Mouse (Mus musculus): ENCODE data around the gene Tspan14. TPM values are rescaled to one million over a fixed set of nuclear protein-coding genes. Genes with fewer than 3 reads are reported as not detected.

The Tspan14 gene
- polyA plus RNA-seq, 1 experiment: 22.8 TPM

GRCm38 (mm10) chr14:40911529-40911928 is 55.1 kb downstream of the Tspan14 start:
- Histone ChIP-seq H3K4me1 (peaks cover 95% of the 10 kb centered on the region), H3K4me3 (replicated peaks) (no peak overlapping the region), H3K36me3 (replicated peaks; ENCODE audit: low read length) (peaks cover 94% of the 10 kb centered on the region), H3K9me3 (no peaks in the 10 kb centered on the region), H3K27me3 (replicated peaks) (no peaks in the 10 kb centered on the region)
- TF ChIP-seq FLI1 (IDR thresholded peaks at IDR 0.05; ENCODE audit: low read length) (no peak), GATA1 (IDR thresholded peaks at IDR 0.05; ENCODE audit: borderline replicate concordance, low read length) (no peak)

- Histone ChIP-seq H3K36me3 (replicated peaks; ENCODE audit: low read length) (peaks cover 95% of the 10 kb centered on the region), H3K27me3 (replicated peaks) (no peaks in the 10 kb centered on the region)
Observed at GRCm38 (mm10) chr14:40908763-40909162, 57.8 kb downstream of the Tspan14 start.

GRCm38 (mm10) chr14:40906770-40907169 is 59.8 kb downstream of the Tspan14 start:
- H3K36me3 ChIP-seq (replicated peaks; ENCODE audit: low read length): peaks cover 98% of the 10 kb centered on the region
- peaks cover 95% of the 10 kb centered on the region for H3K4me1 ChIP-seq
- TF ChIP-seq GATA1 (IDR thresholded peaks at IDR 0.05; ENCODE audit: borderline replicate concordance, low read length): no peak
- peak overlapping the region; percentile 79 for H3K4me3 ChIP-seq (replicated peaks)
- H3K27me3 ChIP-seq (replicated peaks): no peaks in the 10 kb centered on the region
- H3K9me3 ChIP-seq: no peaks in the 10 kb centered on the region

More at GRCm38 (mm10) chr14:40908763-40909162, 57.8 kb downstream of the Tspan14 start:
- TF ChIP-seq GATA1 (IDR thresholded peaks at IDR 0.05; ENCODE audit: borderline replicate concordance, low read length): no peak
- Histone ChIP-seq H3K9me3 (no peaks in the 10 kb centered on the region), H3K4me3 (replicated peaks) (no peak overlapping the region), H3K4me1 (peaks cover 94% of the 10 kb centered on the region)

DNA sequence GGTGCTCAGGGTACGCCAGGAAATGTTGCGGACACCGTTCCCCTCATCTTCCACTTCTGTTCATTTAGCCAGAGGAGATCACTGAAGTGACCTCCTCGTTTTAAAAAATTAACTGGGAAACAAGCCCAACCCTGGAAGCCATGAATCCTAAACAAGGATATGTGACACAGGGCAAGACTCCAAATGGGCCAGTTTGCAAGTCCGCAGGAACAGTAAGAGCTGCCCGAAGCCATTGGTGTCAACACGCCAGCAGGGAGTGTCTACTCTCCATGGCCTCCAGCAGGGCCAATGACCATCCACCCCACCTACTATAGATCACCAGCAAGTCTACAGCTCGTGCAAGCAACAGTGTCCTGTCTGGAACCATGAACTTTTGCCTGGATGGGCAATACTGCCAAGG is 60.8 kb downstream of the Tspan14 start:
- H3K4me3 ChIP-seq (replicated peaks): no peak overlapping the region
- H3K36me3 ChIP-seq (replicated peaks; ENCODE audit: low read length): peaks cover 98% of the 10 kb centered on the region
- TF ChIP-seq GATA1 (IDR thresholded peaks at IDR 0.05; ENCODE audit: borderline replicate concordance, low read length) (no peak), FLI1 (IDR thresholded peaks at IDR 0.05; ENCODE audit: low read length) (no peak)
- peaks cover 91% of the 10 kb centered on the region for H3K4me1 ChIP-seq
- no peaks in the 10 kb centered on the region for H3K9me3 ChIP-seq
- H3K27me3 ChIP-seq (replicated peaks): no peaks in the 10 kb centered on the region

DNA sequence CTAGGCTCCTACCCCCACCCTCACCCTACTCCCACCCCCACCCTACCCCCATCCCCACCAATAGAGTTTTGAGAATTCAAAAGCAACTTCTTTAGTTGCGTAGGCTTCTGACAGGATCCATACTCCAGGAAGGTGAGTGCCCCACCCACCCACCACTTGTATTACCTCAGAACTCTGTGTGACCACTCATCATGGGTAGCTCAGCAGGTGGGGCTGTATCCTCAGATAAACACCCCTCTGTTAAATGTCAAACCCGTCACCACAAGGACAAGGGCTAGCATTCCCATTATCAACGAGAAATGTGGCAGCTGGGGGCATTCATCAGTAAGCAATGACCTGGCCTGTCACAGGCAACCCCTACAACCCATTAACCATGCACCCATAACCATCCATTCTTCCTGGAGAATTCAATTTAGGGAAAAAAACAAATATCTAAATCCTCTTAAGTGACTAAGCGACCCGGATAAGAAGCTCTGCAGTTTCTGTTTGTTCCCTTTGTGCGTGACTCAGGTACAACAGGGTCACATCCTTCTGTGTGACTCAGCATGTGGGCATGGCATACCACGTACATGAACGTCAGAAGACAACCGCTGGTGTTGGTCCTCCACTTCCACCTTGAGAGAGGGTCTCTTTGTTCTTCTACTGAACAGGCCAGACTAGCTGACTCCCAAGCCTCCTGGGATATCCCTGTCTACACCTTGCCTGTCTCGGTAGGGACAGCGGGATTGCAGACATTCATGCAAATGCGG is 64.1 kb downstream of the Tspan14 start:
- TF ChIP-seq FLI1 (IDR thresholded peaks at IDR 0.05; ENCODE audit: low read length) (no peak), GATA1 (IDR thresholded peaks at IDR 0.05; ENCODE audit: borderline replicate concordance, low read length) (no peak)
- Histone ChIP-seq H3K27me3 (replicated peaks) (no peaks in the 10 kb centered on the region), H3K9me3 (no peaks in the 10 kb centered on the region), H3K4me1 (peaks cover 66% of the 10 kb centered on the region), H3K4me3 (replicated peaks) (no peak overlapping the region), H3K36me3 (replicated peaks; ENCODE audit: low read length) (peaks cover 88% of the 10 kb centered on the region)

GRCm38 (mm10) chr14:40900267-40900666 is 66.3 kb downstream of the Tspan14 start:
- Histone ChIP-seq H3K4me1 (peaks cover 51% of the 10 kb centered on the region), H3K4me3 (replicated peaks) (no peak overlapping the region), H3K36me3 (replicated peaks; ENCODE audit: low read length) (peaks cover 66% of the 10 kb centered on the region), H3K9me3 (no peaks in the 10 kb centered on the region), H3K27me3 (replicated peaks) (no peaks in the 10 kb centered on the region)
- TF ChIP-seq FLI1 (IDR thresholded peaks at IDR 0.05; ENCODE audit: low read length) (no peak), GATA1 (IDR thresholded peaks at IDR 0.05; ENCODE audit: borderline replicate concordance, low read length) (no peak)

DNA sequence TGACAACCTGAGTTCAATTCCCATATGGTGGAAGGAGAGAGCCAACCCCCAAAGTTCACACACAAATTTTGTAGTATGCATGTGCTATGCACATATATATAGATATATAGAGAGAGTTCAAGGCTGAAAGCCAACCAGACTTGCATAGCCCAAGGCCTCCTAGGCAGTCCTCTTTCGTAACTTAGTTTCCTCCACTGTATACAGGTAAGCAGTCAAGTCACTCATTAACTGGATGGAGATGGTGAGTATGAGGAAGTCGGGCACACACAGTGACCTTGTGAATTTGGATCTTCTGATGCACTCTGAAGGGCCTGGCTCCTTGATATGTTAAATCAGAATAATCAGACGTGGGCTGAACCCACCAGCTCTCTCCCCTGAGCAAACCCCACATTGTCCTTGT is 68.7 kb downstream of the Tspan14 start:
- H3K4me1 ChIP-seq: peaks cover 48% of the 10 kb centered on the region
- no peaks in the 10 kb centered on the region for H3K27me3 ChIP-seq (replicated peaks)
- H3K9me3 ChIP-seq: no peaks in the 10 kb centered on the region
- TF ChIP-seq GATA1 (IDR thresholded peaks at IDR 0.05; ENCODE audit: borderline replicate concordance, low read length) (no peak), FLI1 (IDR thresholded peaks at IDR 0.05; ENCODE audit: low read length) (no peak)
- no peak overlapping the region for H3K4me3 ChIP-seq (replicated peaks)
- H3K36me3 ChIP-seq (replicated peaks; ENCODE audit: low read length): peaks cover 43% of the 10 kb centered on the region

GRCm38 (mm10) chr14:40895681-40896080 is 70.9 kb downstream of the Tspan14 start:
- no peaks in the 10 kb centered on the region for H3K9me3 ChIP-seq
- H3K36me3 ChIP-seq (replicated peaks; ENCODE audit: low read length): peaks cover 22% of the 10 kb centered on the region
- peaks cover 33% of the 10 kb centered on the region for H3K4me1 ChIP-seq
- TF ChIP-seq GATA1 (IDR thresholded peaks at IDR 0.05; ENCODE audit: borderline replicate concordance, low read length) (no peak), FLI1 (IDR thresholded peaks at IDR 0.05; ENCODE audit: low read length) (no peak)
- H3K4me3 ChIP-seq (replicated peaks): no peak overlapping the region
- H3K27me3 ChIP-seq (replicated peaks): no peaks in the 10 kb centered on the region

GRCm38 (mm10) chr14:40894576-40895247 is 71.9 kb downstream of the Tspan14 start:
- TF ChIP-seq FLI1 (IDR thresholded peaks at IDR 0.05; ENCODE audit: low read length) (no peak), GATA1 (IDR thresholded peaks at IDR 0.05; ENCODE audit: borderline replicate concordance, low read length) (no peak)
- no peaks in the 10 kb centered on the region for H3K9me3 ChIP-seq
- peaks cover 27% of the 10 kb centered on the region for H3K4me1 ChIP-seq
- H3K36me3 ChIP-seq (replicated peaks; ENCODE audit: low read length): peaks cover 15% of the 10 kb centered on the region
- H3K4me3 ChIP-seq (replicated peaks): no peak overlapping the region
- H3K27me3 ChIP-seq (replicated peaks): no peaks in the 10 kb centered on the region

- no peaks in the 10 kb centered on the region for H3K9me3 ChIP-seq
- TF ChIP-seq GATA1 (IDR thresholded peaks at IDR 0.05; ENCODE audit: borderline replicate concordance, low read length) (no peak), FLI1 (IDR thresholded peaks at IDR 0.05; ENCODE audit: low read length) (no peak)
- H3K27me3 ChIP-seq (replicated peaks): no peaks in the 10 kb centered on the region
- peaks cover 8% of the 10 kb centered on the region for H3K36me3 ChIP-seq (replicated peaks; ENCODE audit: low read length)
- peaks cover 27% of the 10 kb centered on the region for H3K4me1 ChIP-seq
- H3K4me3 ChIP-seq (replicated peaks): no peak overlapping the region
Observed at GRCm38 (mm10) chr14:40893884-40894283, 72.7 kb downstream of the Tspan14 start.

Measured in megakaryocyte, embryonic 14.5 days (primary cell).